9 mouse cellular contexts compared by ENCODE assay signal in genomic region chr14:122463734-122464341, GRCm38 (mm10). TPM values are rescaled to one million over a fixed set of nuclear protein-coding genes. Genes with fewer than 3 reads are reported as not detected.
DNase-seq lines count a peak whose midpoint lies in the region; ATAC-seq and TF ChIP-seq lines count a peak whose summit lies in the region.
"Not testable (repeated sequence)": the region's sequence is repeated elsewhere in the genome, so short reads cannot be mapped to it uniquely, and the experiment has no call there.
"Had no signal": no experiment of that assay in that cellular context is flagged by ENCODE, and none has a peak within 500 bp of the region (broad histone marks: within the 10 kb centered on the region; RNA-seq: fewer than 3 reads in every experiment).

No protein-coding gene starts in this region.

- H3K36me3 ChIP-seq in forebrain, embryonic 16.5 days (ENCODE audit: control insufficient read depth, insufficient read depth); hindbrain, embryonic 11.5 days (ENCODE audit: control insufficient read depth, insufficient read depth, low read length); lung, embryonic 16.5 days (ENCODE audit: control insufficient read depth, insufficient read depth, low read length); neural tube, embryonic 13.5 days: not testable (repeated sequence)

- not testable (repeated sequence) for H3K9me3 ChIP-seq in forebrain, embryonic 16.5 days (ENCODE audit: control insufficient read depth, low read length); hindbrain, embryonic 11.5 days (ENCODE audit: control insufficient read depth, low read length); lung, embryonic 16.5 days (ENCODE audit: control insufficient read depth, low read length); neural tube, embryonic 13.5 days

- peaks cover 21% of the 10 kb centered on the region for H3K4me1 ChIP-seq in forebrain, embryonic 16.5 days (replicated peaks; ENCODE audit: control insufficient read depth, insufficient read depth, low read length)
- H3K4me1 ChIP-seq in hindbrain, embryonic 11.5 days (replicated peaks; ENCODE audit: control insufficient read depth, insufficient read depth, low read length) = peaks cover 11% of the 10 kb centered on the region; the same call in 1 of the 2 replicates
- H3K4me1 ChIP-seq in lung, embryonic 16.5 days (replicated peaks; ENCODE audit: control insufficient read depth, insufficient read depth, low read length) = peaks cover 23% of the 10 kb centered on the region
- H3K4me1 ChIP-seq in neural tube, embryonic 13.5 days (replicated peaks) = peaks cover 31% of the 10 kb centered on the region

- H3K4me2 ChIP-seq in forebrain, embryonic 16.5 days (ENCODE audit: low read length) = peak overlapping the region; percentile 79
- H3K4me2 ChIP-seq in hindbrain, embryonic 11.5 days (replicated peaks; ENCODE audit: low read depth, low read length) = peak overlapping the region; percentile 78
- peak overlapping the region; percentile 91 for H3K4me2 ChIP-seq in lung, embryonic 16.5 days (ENCODE audit: low read depth, low read length)
- peak overlapping the region; percentile 68 for H3K4me2 ChIP-seq in neural tube, embryonic 13.5 days

- DNase-seq in R1 (ENCODE audit: low read depth, low spot score) = peak; percentile 53
- peak; percentile 70 to 75 for DNase-seq in cerebellum, postnatal 14 days
- DNase-seq in hindbrain, embryonic 11.5 days (ENCODE audit: low spot score) = peak; percentile 63
- not testable (repeated sequence) for DNase-seq in layer of hippocampus, adult 2 months (ENCODE audit: low spot score in 2 of 2)

- peaks cover 39% of the 10 kb centered on the region for H3K27me3 ChIP-seq in forebrain, embryonic 16.5 days (replicated peaks; ENCODE audit: control insufficient read depth, insufficient read depth, low read length)
- H3K27me3 ChIP-seq in hindbrain, embryonic 11.5 days (ENCODE audit: control insufficient read depth, insufficient read depth, low read length) = peaks cover 59% of the 10 kb centered on the region
- H3K27me3 ChIP-seq in lung, embryonic 16.5 days (ENCODE audit: control insufficient read depth, insufficient read depth, low read depth, low read length) = peaks cover 86% of the 10 kb centered on the region
- peaks cover 90% of the 10 kb centered on the region for H3K27me3 ChIP-seq in neural tube, embryonic 13.5 days

- WGBS in forebrain, embryonic 16.5 days = under 1% methylated on average over 53 of the region's 58 CpGs
- under 1% methylated on average over 53 of the region's 58 CpGs for WGBS in hindbrain, embryonic 11.5 days
- under 1% methylated on average over 56 of the region's 58 CpGs for WGBS in lung, embryonic 16.5 days
- WGBS in neural tube, embryonic 13.5 days = 0% methylated on average over 58 of the region's 58 CpGs

- peak overlapping the region; percentile 56 for H3K4me3 ChIP-seq in forebrain, embryonic 16.5 days (replicated peaks; ENCODE audit: low read length)
- peak overlapping the region; percentile 73 for H3K4me3 ChIP-seq in hindbrain, embryonic 11.5 days (ENCODE audit: low read depth, low read length)
- peak overlapping the region; percentile 60 for H3K4me3 ChIP-seq in layer of hippocampus, adult 2 months
- peak overlapping the region; percentile 54 for H3K4me3 ChIP-seq in lung, embryonic 16.5 days (ENCODE audit: low read length)
- H3K4me3 ChIP-seq in neural tube, embryonic 13.5 days = peak overlapping the region; percentile 52

- ATAC-seq in forebrain, embryonic 16.5 days = peak; percentile 19
- peak; percentile 43 for ATAC-seq in hindbrain, embryonic 11.5 days (ENCODE audit: low FRiP score)
- ATAC-seq in lung, embryonic 16.5 days (ENCODE audit: low read depth) = peak; percentile 73
- peak; percentile 38; the same call in 1 of the 2 replicates for ATAC-seq in neural tube, embryonic 13.5 days (ENCODE audit: low read depth)

- not testable (repeated sequence) for TF ChIP-seq CTCF in layer of hippocampus, adult 2 months (conservative IDR thresholded peaks at IDR 0.05)

- H3K9ac ChIP-seq in forebrain, embryonic 16.5 days (replicated peaks; ENCODE audit: low read depth, low read length) = peak overlapping the region; percentile 62
- H3K9ac ChIP-seq in hindbrain, embryonic 11.5 days (ENCODE audit: low read depth, low read length) = peak overlapping the region; percentile 68
- H3K9ac ChIP-seq in lung, embryonic 16.5 days (ENCODE audit: low read length) = peak overlapping the region; percentile 35; the same call in 1 of the 2 replicates
- peak overlapping the region; percentile 78 for H3K9ac ChIP-seq in neural tube, embryonic 13.5 days

- H3K27ac ChIP-seq in forebrain, embryonic 16.5 days (ENCODE audit: low read length) = peak overlapping the region; percentile 92
- peak overlapping the region; percentile 95 for H3K27ac ChIP-seq in hindbrain, embryonic 11.5 days (ENCODE audit: low read depth, low read length)
- H3K27ac ChIP-seq in layer of hippocampus, adult 2 months = peak overlapping the region; percentile 82
- H3K27ac ChIP-seq in lung, embryonic 16.5 days (ENCODE audit: low read length) = not testable (repeated sequence)
- H3K27ac ChIP-seq in neural tube, embryonic 13.5 days (replicated peaks) = peak overlapping the region; percentile 87

RNA-seq across cellular contexts. Expression of gene Zic5, which starts 1.6 kb away (rescaled TPM):
- 5.5 and 8.7 TPM in 2 replicates for polyA plus RNA-seq in forebrain, embryonic 16.5 days (2015; fragmentation: Nextera tagmentation; extraction: Ambion mirVana)
- 19.1 and 20.1 TPM in 2 replicates for polyA plus RNA-seq in hindbrain, embryonic 11.5 days (2014; fragmentation: Nextera tagmentation; extraction: Ambion mirVana)
- 1 to 10 TPM; 3.9 to 4.4 TPM for total RNA-seq in layer of hippocampus, adult 2 months (2021)
- polyA plus RNA-seq in lung, embryonic 16.5 days (2015; fragmentation: Nextera tagmentation; extraction: Ambion mirVana) = not detected in 2 replicates
- polyA plus RNA-seq in neural tube, embryonic 13.5 days (2015; fragmentation: Nextera tagmentation; extraction: Ambion mirVana) = 8.4 and 8.6 TPM in 2 replicates
- total RNA-seq: gastrocnemius, adult 8-10 months had no signal

RNA-seq across cellular contexts. Expression of gene Zic2, which starts 11.4 kb away (rescaled TPM):
- polyA plus RNA-seq in forebrain, embryonic 16.5 days (2015; fragmentation: Nextera tagmentation; extraction: Ambion mirVana) = 4.4 and 5.6 TPM in 2 replicates
- 9.5 and 11.2 TPM in 2 replicates for polyA plus RNA-seq in hindbrain, embryonic 11.5 days (2014; fragmentation: Nextera tagmentation; extraction: Ambion mirVana)
- 10 to 100 TPM; 17.7 to 21.9 TPM for total RNA-seq in layer of hippocampus, adult 2 months (2021)
- polyA plus RNA-seq in lung, embryonic 16.5 days (2015; fragmentation: Nextera tagmentation; extraction: Ambion mirVana) = not detected in 2 replicates
- 8.2 and 10.2 TPM in 2 replicates for polyA plus RNA-seq in neural tube, embryonic 13.5 days (2015; fragmentation: Nextera tagmentation; extraction: Ambion mirVana)
- total RNA-seq: gastrocnemius, adult 8-10 months had no signal

RNA-seq across cellular contexts. Expression of gene Gm5089, which starts 12.9 kb away (rescaled TPM):
- polyA plus RNA-seq in forebrain, embryonic 16.5 days (2015; fragmentation: Nextera tagmentation; extraction: Ambion mirVana) = 0.40 and 0.47 TPM in 2 replicates
- 0.99 and 1.6 TPM in 2 replicates for polyA plus RNA-seq in hindbrain, embryonic 11.5 days (2014; fragmentation: Nextera tagmentation; extraction: Ambion mirVana)
- under 1 TPM; 0.17 to 0.36 TPM for total RNA-seq in layer of hippocampus, adult 2 months (2021)
- polyA plus RNA-seq in lung, embryonic 16.5 days (2015; fragmentation: Nextera tagmentation; extraction: Ambion mirVana) = not detected in 2 replicates
- 0.46 and 0.62 TPM in 2 replicates for polyA plus RNA-seq in neural tube, embryonic 13.5 days (2015; fragmentation: Nextera tagmentation; extraction: Ambion mirVana)
- total RNA-seq: adrenal gland, adult 8-10 months; gastrocnemius, adult 8-10 months had no signal

RNA-seq across cellular contexts. Expression of gene Gm10837, which starts 26.5 kb away (rescaled TPM):
- polyA plus RNA-seq in forebrain, embryonic 16.5 days (2015; fragmentation: Nextera tagmentation; extraction: Ambion mirVana) = 0.16 and 0.41 TPM in 2 replicates
- polyA plus RNA-seq in hindbrain, embryonic 11.5 days (2014; fragmentation: Nextera tagmentation; extraction: Ambion mirVana) = 0.35 and 0.76 TPM in 2 replicates
- not detected for total RNA-seq in layer of hippocampus, adult 2 months (2021)
- not detected in 2 replicates for polyA plus RNA-seq in lung, embryonic 16.5 days (2015; fragmentation: Nextera tagmentation; extraction: Ambion mirVana)
- 0.19 and 0.29 TPM in 2 replicates for polyA plus RNA-seq in neural tube, embryonic 13.5 days (2015; fragmentation: Nextera tagmentation; extraction: Ambion mirVana)
- total RNA-seq: adrenal gland, adult 8-10 months; gastrocnemius, adult 8-10 months had no signal

Comparison
In these comparisons a context has a peak if more than half of its experiments do, and no peak if none do; other contexts are left out.
1. ATAC-seq: peak in every context shown above with its lines; median percentile 73 in lung, embryonic 16.5 days; 43 in hindbrain, embryonic 11.5 days; 38 in neural tube, embryonic 13.5 days; 19 in forebrain, embryonic 16.5 days.